Mouse (Mus musculus): ENCODE data around the gene Ppp2r2d.

Gene Ppp2r2d

GRCm38 (mm10) chr7:138845544-138846391 is at the start of gene Ppp2r2d, which contains the start of gene Mapk1ip1:
Gene Ppp2r2d (plus strand): TSS chr7:138846079.
Gene Mapk1ip1 (minus strand): TSS chr7:138846273.
- peak; percentile 94 to 98 for DNase-seq

DNA sequence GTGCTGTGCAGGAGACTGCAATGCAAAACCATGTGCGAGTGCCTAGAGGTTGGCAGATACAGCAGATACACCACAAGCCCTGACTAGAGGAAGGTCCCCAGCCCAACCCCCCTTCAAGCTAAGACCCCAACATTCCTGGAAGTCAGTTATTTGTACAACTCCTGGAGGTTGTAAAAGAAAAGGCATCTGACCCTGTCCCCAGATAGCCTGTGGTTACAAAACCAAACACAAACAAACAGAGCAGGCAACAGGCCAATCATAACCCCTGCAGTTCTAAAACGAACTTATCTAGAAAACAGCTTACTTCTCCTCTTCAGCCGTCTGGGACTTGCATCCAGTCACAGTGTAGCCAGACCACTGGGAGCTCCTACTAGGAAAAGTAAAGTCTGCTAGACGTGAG is 42.5 kb upstream of the Ppp2r2d start:
- DNase-seq: no peak

- no peak for DNase-seq
Observed at GRCm38 (mm10) chr7:138807146-138807545, 38.7 kb upstream of the Ppp2r2d start.

DNA sequence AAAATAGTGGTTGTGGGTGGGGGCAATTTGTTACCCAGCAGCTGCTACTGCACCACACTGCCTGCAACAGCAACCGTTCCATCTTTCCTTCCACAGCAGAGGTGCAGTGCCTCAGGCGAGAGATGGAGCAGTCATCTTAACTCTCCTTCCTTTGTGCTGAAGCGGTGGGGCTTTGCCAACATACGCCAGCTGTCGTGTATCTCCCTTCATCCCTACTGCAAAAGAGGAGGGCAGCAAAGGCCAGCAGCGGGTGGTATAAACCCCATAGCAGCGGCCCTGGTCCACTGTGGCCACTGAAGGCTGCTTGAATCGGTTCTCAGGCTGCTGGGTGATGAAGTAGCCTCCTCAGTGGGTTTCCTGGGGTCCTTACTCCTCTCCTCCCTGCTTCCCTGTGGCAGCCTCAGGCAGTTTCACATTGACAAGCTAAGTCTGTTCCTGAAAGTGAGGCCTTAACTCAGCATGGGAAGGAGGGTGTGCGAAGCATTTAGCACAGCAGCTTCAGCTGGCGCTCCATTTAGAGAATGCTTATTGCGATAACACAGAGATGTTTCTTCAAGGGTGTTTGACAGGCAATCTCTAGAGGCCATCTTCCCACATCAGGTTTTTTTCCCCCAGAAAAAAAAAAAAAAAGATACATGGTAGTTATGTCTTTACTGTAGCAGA is 32.5 kb upstream of the Ppp2r2d start:
- no peak for DNase-seq

DNA sequence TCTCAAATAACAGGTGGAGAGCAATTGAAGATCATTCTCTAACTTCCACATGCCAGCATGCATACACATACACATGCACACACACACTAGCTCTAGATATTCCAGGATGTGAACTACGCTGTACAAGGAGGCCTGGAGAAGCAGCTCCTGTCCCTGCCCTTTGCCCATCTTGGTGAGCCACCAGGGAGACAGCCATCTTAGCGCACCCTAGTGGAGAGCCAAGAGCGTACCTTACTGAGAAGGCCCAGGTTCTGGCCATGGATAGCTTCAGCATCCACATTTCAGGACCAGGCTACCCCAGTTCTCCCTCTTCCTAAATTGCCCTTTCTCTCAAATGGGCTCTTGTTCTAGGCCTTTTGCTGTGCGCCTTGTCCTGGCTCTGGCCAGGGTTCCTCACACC is 27.6 kb upstream of the Ppp2r2d start:
- DNase-seq: peak in 1 of 2 experiments; percentile 16

DNA sequence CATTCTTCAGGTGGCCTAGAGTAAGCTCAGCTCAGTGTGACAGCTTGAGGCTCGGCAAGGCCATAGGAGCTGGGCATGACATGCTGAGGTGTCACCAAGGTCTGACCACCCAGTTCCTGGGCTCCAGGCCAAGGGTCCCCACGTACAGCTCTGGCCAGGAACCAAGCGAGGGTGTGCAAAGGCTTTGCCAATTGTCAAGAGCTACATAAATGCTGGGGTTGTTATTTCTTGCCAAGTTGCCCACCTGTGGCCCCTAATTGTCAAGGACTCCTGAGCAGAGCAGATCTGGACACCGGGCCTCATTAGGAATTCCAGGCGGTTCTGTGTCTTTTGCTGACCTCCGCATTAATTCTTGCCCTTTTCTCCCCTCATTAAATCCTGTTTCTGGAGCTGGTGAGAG is 21.5 kb upstream of the Ppp2r2d start:
- DNase-seq: no peak

GRCm38 (mm10) chr7:138824995-138825756 is 20.7 kb upstream of the Ppp2r2d start:
- DNase-seq: no peak

DNA sequence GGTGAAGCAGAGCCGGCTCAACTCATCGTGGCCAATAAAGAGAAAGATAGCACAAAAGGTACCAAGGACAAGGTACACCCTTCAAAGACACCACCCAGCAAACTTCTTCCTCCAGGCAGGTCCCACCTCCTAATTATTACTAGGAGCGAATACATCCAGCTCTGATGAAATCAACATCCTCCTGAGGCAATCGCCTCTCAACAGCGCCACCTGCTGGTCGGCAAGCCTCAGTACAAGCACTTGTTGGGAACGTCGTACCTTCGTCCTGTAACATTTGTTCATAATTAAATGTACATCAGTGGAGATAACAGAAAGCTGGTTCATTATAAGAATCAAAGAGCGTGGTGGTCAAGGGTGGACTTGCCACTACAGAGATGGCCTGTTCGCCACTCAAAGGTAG is 18.1 kb upstream of the Ppp2r2d start:
- peak; percentile 76 to 79 for DNase-seq

GRCm38 (mm10) chr7:138835028-138835427 is 10.9 kb upstream of the Ppp2r2d start:
- no peak for DNase-seq

DNA sequence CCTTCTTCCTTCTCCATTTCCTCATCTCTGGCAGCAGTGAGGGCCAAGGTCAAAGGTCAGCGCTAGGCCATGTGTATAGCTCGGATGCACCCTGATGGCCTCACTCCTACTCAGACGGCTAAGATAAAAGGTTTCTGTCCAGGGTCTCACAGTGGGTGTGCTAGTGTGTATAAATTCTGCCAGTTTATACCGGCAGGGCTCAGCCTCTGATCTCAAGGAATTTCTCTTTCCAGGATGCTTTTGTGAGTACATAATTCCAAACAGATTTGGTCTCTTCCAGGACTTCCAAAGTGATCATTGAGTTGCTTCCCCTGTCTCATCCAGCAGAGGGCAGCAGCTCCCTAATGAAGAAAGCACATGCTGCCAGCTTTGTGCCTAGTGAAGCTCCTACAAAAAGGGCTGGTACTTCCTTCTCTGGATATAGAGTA is 5.3 kb upstream of the Ppp2r2d start:
- peak; percentile 80 to 87 for DNase-seq

GRCm38 (mm10) chr7:138841436-138842151 is 4.3 kb upstream of the Ppp2r2d start:
- no peak for DNase-seq

GRCm38 (mm10) chr7:138843421-138843820 is 2.5 kb upstream of the Ppp2r2d start:
- no peak for DNase-seq

DNA sequence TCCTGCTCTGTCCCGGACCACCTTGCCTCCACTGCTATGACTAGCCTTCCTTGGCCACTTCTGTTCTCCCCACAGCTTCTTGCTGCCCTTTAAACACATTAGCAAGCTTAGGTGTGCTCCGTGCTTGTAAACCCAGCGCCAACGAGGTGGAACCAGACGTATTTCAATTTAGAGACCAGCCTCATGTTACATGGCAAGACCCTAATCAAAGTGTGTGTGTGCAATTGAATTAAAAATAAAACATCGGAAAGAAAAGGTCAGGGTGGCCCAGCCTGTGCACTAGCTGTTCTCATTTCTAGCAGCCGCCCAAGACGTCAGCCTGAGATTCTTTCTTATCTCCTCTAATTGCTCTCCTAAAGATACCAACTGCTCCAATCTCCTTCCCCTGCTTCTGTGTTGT is 768 bp upstream of the Ppp2r2d start:
- no peak for DNase-seq

GRCm38 (mm10) chr7:138846502-138846991 is 668 bp downstream of the Ppp2r2d start:
- no peak for DNase-seq

GRCm38 (mm10) chr7:138847316-138848027 is 1.6 kb downstream of the Ppp2r2d start:
- DNase-seq: no peak

- DNase-seq: no peak
Observed at GRCm38 (mm10) chr7:138848028-138848920, 2.4 kb downstream of the Ppp2r2d start.

GRCm38 (mm10) chr7:138850083-138850482 is 4.2 kb downstream of the Ppp2r2d start:
- no peak for DNase-seq

GRCm38 (mm10) chr7:138853417-138854031 is 7.6 kb downstream of the Ppp2r2d start:
- DNase-seq: no peak

DNA sequence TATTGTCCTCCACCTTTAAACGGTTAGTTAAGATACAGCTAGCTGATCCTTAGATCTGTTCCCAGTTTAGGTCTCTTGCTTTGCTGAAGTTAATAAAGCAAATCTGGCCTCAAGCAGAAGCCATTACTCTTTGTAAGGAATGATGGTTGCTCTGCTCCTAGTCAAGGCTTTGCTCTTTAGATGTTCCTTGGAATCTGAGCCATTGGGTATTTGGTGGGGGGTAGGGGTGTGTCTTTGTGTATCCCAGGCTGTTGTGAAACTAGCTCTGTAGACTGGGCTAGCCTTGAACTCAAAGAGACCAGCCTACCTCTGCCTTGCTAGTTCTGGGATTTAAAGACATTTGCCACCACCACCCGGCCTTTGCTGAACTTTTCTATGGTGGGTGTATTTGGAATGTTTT is 8.3 kb downstream of the Ppp2r2d start:
- DNase-seq: no peak

DNA sequence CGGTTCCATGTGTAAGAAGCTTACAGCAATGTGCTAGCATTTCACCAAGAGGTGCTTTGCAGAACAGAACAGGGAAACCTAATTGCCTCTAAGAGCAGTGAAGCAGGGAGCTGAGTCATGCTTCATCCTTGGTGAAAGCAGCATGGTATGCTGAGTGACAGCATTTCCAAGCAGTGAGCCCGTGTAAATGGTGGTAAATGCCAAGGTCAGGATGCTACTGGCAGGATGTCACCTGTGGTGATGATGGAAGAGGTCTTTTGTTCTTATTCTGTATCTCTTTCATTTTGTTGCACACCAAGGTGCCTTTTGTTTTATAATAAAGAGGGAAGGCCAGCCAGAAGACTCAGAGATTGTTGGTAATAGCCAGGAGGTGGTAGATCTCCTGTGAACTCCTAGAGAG is 10.8 kb downstream of the Ppp2r2d start:
- DNase-seq: no peak

Data from cerebellum, postnatal 36 days (tissue).